22 mouse cellular contexts compared by ENCODE assay signal in the genomic region with DNA sequence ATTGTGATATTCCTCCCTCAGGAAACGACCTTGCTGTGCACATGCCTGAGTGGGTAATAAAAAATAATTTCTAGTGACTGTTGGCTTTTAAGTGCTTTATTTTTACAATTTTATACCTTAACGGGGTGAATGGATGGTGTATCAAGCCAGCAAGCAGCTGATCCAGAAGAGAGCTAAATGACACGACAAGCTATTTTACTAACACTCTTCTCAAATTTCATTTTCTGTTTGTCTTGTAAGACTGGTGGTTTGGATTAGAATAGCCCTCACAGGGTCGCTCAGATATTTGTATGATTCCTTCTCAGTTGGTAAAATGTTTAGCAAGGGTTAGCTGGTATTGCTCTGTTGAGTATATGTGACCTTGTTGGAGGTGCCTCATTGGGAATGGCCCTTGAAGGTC.
A peak's percentile ranks its signal among the peaks of the same experiment; 100 is the strongest.
DNase-seq lines count a peak whose midpoint lies in the region; ATAC-seq and TF ChIP-seq lines count a peak whose summit lies in the region.
"Had no signal": no experiment of that assay in that cellular context is flagged by ENCODE, and none has a peak within 500 bp of the region (broad histone marks: within the 10 kb centered on the region; RNA-seq: fewer than 3 reads in every experiment).

No protein-coding gene starts in this region.

- H3K4me2 ChIP-seq in limb, embryonic 13.5 days (replicated peaks) = no peak overlapping the region
- H3K4me2 ChIP-seq in limb, embryonic 14.5 days (replicated peaks; ENCODE audit: low read depth, low read length, severe bottlenecking) = no peak overlapping the region

- H3K27ac ChIP-seq in limb, embryonic 13.5 days = no peak overlapping the region
- no peak overlapping the region for H3K27ac ChIP-seq in limb, embryonic 10.5 days
- no peak overlapping the region for H3K27ac ChIP-seq in limb, embryonic 14.5 days (replicated peaks; ENCODE audit: low read depth, low read length)

- no peak overlapping the region for H3K4me3 ChIP-seq in limb, embryonic 13.5 days
- no peak overlapping the region for H3K4me3 ChIP-seq in limb, embryonic 10.5 days
- no peak overlapping the region for H3K4me3 ChIP-seq in limb, embryonic 14.5 days (replicated peaks; ENCODE audit: low read length)

- DNase-seq in limb, embryonic 10.5 days (ENCODE audit: low spot score) = no peak
- DNase-seq in limb, embryonic 14.5 days (ENCODE audit: low spot score) = no peak
- DNase-seq in retina, embryonic 14.5 days (ENCODE audit: low spot score) = peak; percentile 3
- DNase-seq in retina, postnatal 1 day = peak; percentile 15
- DNase-seq in gastrocnemius, adult 18-20 months (ENCODE audit: low spot score) = no peak
- no peak for DNase-seq in layer of hippocampus, adult 9-10 months (ENCODE audit: low spot score)
- DNase-seq in embryo, embryonic 11 days = no peak
- DNase-seq: adrenal gland, adult 2 months; adrenal gland, adult 8-10 months; adrenal gland, postnatal 10 days; adrenal gland, postnatal 14 days; adrenal gland, postnatal 25 days; adrenal gland, postnatal 36 days; B cell, adult 2 months; cerebellum, adult 11 months; cerebellum, adult 11-12 months had no signal

- H3K27me3 ChIP-seq in limb, embryonic 13.5 days = no peaks in the 10 kb centered on the region
- H3K27me3 ChIP-seq in limb, embryonic 10.5 days (ENCODE audit: low read depth, poor library complexity, severe bottlenecking) = no peaks in the 10 kb centered on the region
- H3K27me3 ChIP-seq in limb, embryonic 14.5 days (ENCODE audit: control insufficient read depth, insufficient read depth, low read length) = no peaks in the 10 kb centered on the region
- H3K27me3 ChIP-seq: CH12.LX, Patski had no signal

- H3K36me3 ChIP-seq in limb, embryonic 13.5 days = no peaks in the 10 kb centered on the region
- H3K36me3 ChIP-seq in limb, embryonic 10.5 days = no peaks in the 10 kb centered on the region
- no peaks in the 10 kb centered on the region for H3K36me3 ChIP-seq in limb, embryonic 14.5 days (ENCODE audit: control insufficient read depth, insufficient read depth, low read length)
- H3K36me3 ChIP-seq: G1E had no signal

- no peak overlapping the region for H3K9ac ChIP-seq in limb, embryonic 13.5 days
- H3K9ac ChIP-seq in limb, embryonic 14.5 days (ENCODE audit: low read depth, low read length, severe bottlenecking) = no peak overlapping the region

- H3K4me1 ChIP-seq in limb, embryonic 13.5 days = no peaks in the 10 kb centered on the region
- no peaks in the 10 kb centered on the region for H3K4me1 ChIP-seq in limb, embryonic 10.5 days
- no peaks in the 10 kb centered on the region for H3K4me1 ChIP-seq in limb, embryonic 14.5 days (ENCODE audit: control insufficient read depth, insufficient read depth, low read length)

- H3K9me3 ChIP-seq in limb, embryonic 13.5 days = no peaks in the 10 kb centered on the region
- H3K9me3 ChIP-seq in limb, embryonic 10.5 days (replicated peaks) = no peaks in the 10 kb centered on the region
- H3K9me3 ChIP-seq in limb, embryonic 14.5 days (ENCODE audit: control insufficient read depth, low read length) = no peaks in the 10 kb centered on the region

- ATAC-seq in limb, embryonic 13.5 days (ENCODE audit: low FRiP score, low read depth) = peak; percentile 54; the same call in 1 of the 2 replicates
- peak; percentile 71 for ATAC-seq in limb, embryonic 14.5 days (ENCODE audit: low FRiP score, low read depth)
- ATAC-seq: activated CD4-positive, CD25-positive, alpha-beta regulatory T cell, adult 4 months; CD4-positive, CD25-positive, alpha-beta regulatory T cell, adult 4 months; Patski had no signal

- no peak for TF ChIP-seq POLR2A in limb, embryonic 14.5 days (IDR thresholded peaks at IDR 0.05; ENCODE audit: borderline replicate concordance, extremely low read depth, insufficient read depth, insufficient read length)

- WGBS in limb, embryonic 13.5 days = 29% methylated on average over 4 of the region's 4 CpGs
- WGBS in limb, embryonic 10.5 days = 75% methylated on average over 4 of the region's 4 CpGs
- WGBS in limb, embryonic 14.5 days = 31% methylated on average over 4 of the region's 4 CpGs

Comparison
In these comparisons a context has a peak if more than half of its experiments do, and no peak if none do; other contexts are left out.
1. DNase-seq: peak in retina, embryonic 14.5 days (single experiment) and retina, postnatal 1 day (single experiment); none in limb, embryonic 10.5 days (single experiment), limb, embryonic 14.5 days (single experiment), gastrocnemius, adult 18-20 months (single experiment), layer of hippocampus, adult 9-10 months (single experiment) and embryo, embryonic 11 days (single experiment).